Mouse (Mus musculus) stomach, postnatal 0 days (tissue): ENCODE measurements at regions not wholly inside any gene's neighbourhood (a gene's known extent, or its start where the extent isn't known, plus 50 kb on each side); places are given as distances from the start of the nearest gene placed in this dataset.

Experiments
- CTCF ChIP-seq: IDR thresholded peaks from 2 replicates; pipeline ENCODE4 v1.5.1; 2016; ENCODE audit warnings: antibody characterized with exemption, low read depth, mild to moderate bottlenecking, moderate library complexity
- EP300 ChIP-seq: optimal IDR thresholded peaks from 2 replicates; pipeline ENCODE3; 2016; ENCODE audit warnings: antibody characterized with exemption

GRCm38 (mm10) chr1:154036729-154037270, 136.8 kb upstream of the Teddm2 start:
- no peak for TF ChIP-seq CTCF
- no peak for TF ChIP-seq EP300
